Mouse (Mus musculus) c-Kit-positive CD71-negative TER-119-negative erythroid progenitor cells, embryonic 14.5 days (primary cell): ENCODE results near the gene Sez6.

Experiments
- DNase-seq: peaks from one replicate; pipeline ENCODE4 v3.0.0-alpha.2; 2013; ENCODE audit warnings: low read depth

Gene Sez6

GRCm38 (mm10) chr11:77981609-77982440, 51.2 kb downstream of the Sez6 start:
- peak; percentile 97 for DNase-seq

- peak; percentile 96 for DNase-seq
Measured at GRCm38 (mm10) chr11:77982441-77982905, 51.9 kb downstream of the Sez6 start, which contains the start of gene Phf12. TSS of gene Phf12 (plus strand) at chr11:77982754.

- DNase-seq, result peak; percentile 38
Measured at GRCm38 (mm10) chr11:77983191-77983936, 52.8 kb downstream of the Sez6 start.

- peak; percentile 38 for DNase-seq
Measured at GRCm38 (mm10) chr11:77983937-77984835, 53.6 kb downstream of the Sez6 start.

- DNase-seq, result no peak
Measured at GRCm38 (mm10) chr11:77984836-77985231, 54.2 kb downstream of the Sez6 start.

- no peak for DNase-seq
Measured at GRCm38 (mm10) chr11:77985541-77986065, 55.0 kb downstream of the Sez6 start.

GRCm38 (mm10) chr11:77989071-77989690, 58.6 kb downstream of the Sez6 start:
- DNase-seq, result no peak

- no peak for DNase-seq
Measured at GRCm38 (mm10) chr11:77995556-77995955, 65.0 kb downstream of the Sez6 start.

GRCm38 (mm10) chr11:78006446-78006845, 75.8 kb downstream of the Sez6 start:
- DNase-seq, result no peak

GRCm38 (mm10) chr11:78019676-78020075, 89.1 kb downstream of the Sez6 start:
- peak; percentile 58 for DNase-seq

GRCm38 (mm10) chr11:78023607-78024006, 93.0 kb downstream of the Sez6 start:
- no peak for DNase-seq
